ENCODE assay signal across 11 mouse cellular contexts in genomic region chr11:56812121-56812520, GRCm38 (mm10).
A peak's percentile ranks its signal among the peaks of the same experiment; 100 is the strongest.
DNase-seq lines count a peak whose midpoint lies in the region; ATAC-seq and TF ChIP-seq lines count a peak whose summit lies in the region.
"Had no signal": no experiment of that assay in that cellular context is flagged by ENCODE, and none has a peak within 500 bp of the region (broad histone marks: within the 10 kb centered on the region; RNA-seq: fewer than 3 reads in every experiment).

No protein-coding gene starts in this region.

- H3K4me3 ChIP-seq in hindbrain, embryonic 11.5 days (ENCODE audit: low read depth, low read length): no peak overlapping the region
- H3K4me3 ChIP-seq in hindbrain, embryonic 16.5 days (ENCODE audit: low read length): no peak overlapping the region
- no peak overlapping the region for H3K4me3 ChIP-seq in neural tube, embryonic 15.5 days (replicated peaks)
- H3K4me3 ChIP-seq in thymus, adult 2 months (ENCODE audit: control insufficient read depth, insufficient read depth, low read length): no peak overlapping the region
- H3K4me3 ChIP-seq: embryonic facial prominence, embryonic 12.5 days; heart, embryonic 13.5 days; intestine, embryonic 15.5 days had no signal

- H3K4me2 ChIP-seq in hindbrain, embryonic 11.5 days (replicated peaks; ENCODE audit: low read depth, low read length): no peak overlapping the region
- no peak overlapping the region for H3K4me2 ChIP-seq in hindbrain, embryonic 16.5 days (ENCODE audit: low read length)
- no peak overlapping the region for H3K4me2 ChIP-seq in neural tube, embryonic 15.5 days
- H3K4me2 ChIP-seq: embryonic facial prominence, embryonic 12.5 days; heart, embryonic 13.5 days; intestine, embryonic 15.5 days had no signal

- no peak for ATAC-seq in hindbrain, embryonic 11.5 days (ENCODE audit: low FRiP score)
- no peak for ATAC-seq in hindbrain, embryonic 16.5 days
- no peak for ATAC-seq in neural tube, embryonic 15.5 days (ENCODE audit: low FRiP score)
- ATAC-seq: intestine, embryonic 15.5 days had no signal

- no peaks in the 10 kb centered on the region for H3K4me1 ChIP-seq in hindbrain, embryonic 11.5 days (replicated peaks; ENCODE audit: control insufficient read depth, insufficient read depth, low read length)
- no peaks in the 10 kb centered on the region for H3K4me1 ChIP-seq in hindbrain, embryonic 16.5 days (ENCODE audit: control insufficient read depth, insufficient read depth, low read depth, low read length)
- H3K4me1 ChIP-seq in neural tube, embryonic 15.5 days: no peaks in the 10 kb centered on the region
- no peaks in the 10 kb centered on the region for H3K4me1 ChIP-seq in thymus, adult 2 months (replicated peaks; ENCODE audit: control insufficient read depth, insufficient read depth, low read length)
- H3K4me1 ChIP-seq: embryonic facial prominence, embryonic 12.5 days; heart, embryonic 13.5 days; intestine, embryonic 15.5 days had no signal

- H3K36me3 ChIP-seq in hindbrain, embryonic 11.5 days (ENCODE audit: control insufficient read depth, insufficient read depth, low read length): no peaks in the 10 kb centered on the region
- H3K36me3 ChIP-seq in hindbrain, embryonic 16.5 days (ENCODE audit: control insufficient read depth, insufficient read depth, low read length): no peaks in the 10 kb centered on the region
- H3K36me3 ChIP-seq in neural tube, embryonic 15.5 days: no peaks in the 10 kb centered on the region
- H3K36me3 ChIP-seq in thymus, adult 2 months (ENCODE audit: control insufficient read depth, insufficient read depth, low read length): no peaks in the 10 kb centered on the region
- H3K36me3 ChIP-seq: embryonic facial prominence, embryonic 12.5 days; heart, embryonic 13.5 days; intestine, embryonic 15.5 days had no signal

- WGBS in hindbrain, embryonic 11.5 days: 56% methylated on average over 4 of the region's 4 CpGs
- 62% methylated on average over 4 of the region's 4 CpGs for whole genome bisulfite sequencing in hindbrain, embryonic 16.5 days
- WGBS in neural tube, embryonic 15.5 days: 59% methylated on average over 4 of the region's 4 CpGs
- WGBS in thymus, adult 2 months: 66% methylated on average over 4 of the region's 4 CpGs

- H3K9ac ChIP-seq in hindbrain, embryonic 11.5 days (ENCODE audit: low read depth, low read length): no peak overlapping the region
- H3K9ac ChIP-seq in hindbrain, embryonic 16.5 days (ENCODE audit: low read depth, low read length): no peak overlapping the region
- no peak overlapping the region for H3K9ac ChIP-seq in neural tube, embryonic 15.5 days (replicated peaks)
- H3K9ac ChIP-seq: embryonic facial prominence, embryonic 12.5 days; heart, embryonic 13.5 days; intestine, embryonic 15.5 days had no signal

- DNase-seq in hindbrain, embryonic 11.5 days (ENCODE audit: low spot score): peak; percentile 49
- peak; percentile 52 for DNase-seq in neural tube, embryonic 10.5 days (ENCODE audit: extremely low spot score, low spot score)
- DNase-seq in embryo, embryonic 9.5 days (ENCODE audit: extremely low spot score): peak; percentile 47
- DNase-seq in cerebellum, adult 11 months: no peak
- no peak for DNase-seq in thymus, adult 2 months
- DNase-seq: layer of hippocampus, postnatal 36 days had no signal

- no peak for TF ChIP-seq POLR2A in thymus, adult 2 months (IDR thresholded peaks at IDR 0.05; ENCODE audit: control insufficient read depth, extremely low read depth, insufficient read depth, low read length, poor library complexity)

- no peak overlapping the region for H3K27ac ChIP-seq in hindbrain, embryonic 11.5 days (ENCODE audit: low read depth, low read length)
- H3K27ac ChIP-seq in hindbrain, embryonic 16.5 days (ENCODE audit: low read depth, low read length): no peak overlapping the region
- no peak overlapping the region for H3K27ac ChIP-seq in neural tube, embryonic 15.5 days (replicated peaks)
- no peak overlapping the region for H3K27ac ChIP-seq in thymus, adult 2 months (ENCODE audit: control insufficient read depth, insufficient read depth, low read length)
- H3K27ac ChIP-seq: embryonic facial prominence, embryonic 12.5 days; heart, embryonic 13.5 days; intestine, embryonic 15.5 days had no signal

- H3K9me3 ChIP-seq in hindbrain, embryonic 11.5 days (ENCODE audit: control insufficient read depth, low read length): no peaks in the 10 kb centered on the region
- no peaks in the 10 kb centered on the region for H3K9me3 ChIP-seq in hindbrain, embryonic 16.5 days (ENCODE audit: control insufficient read depth, low read length)
- no peaks in the 10 kb centered on the region for H3K9me3 ChIP-seq in neural tube, embryonic 15.5 days (replicated peaks)
- H3K9me3 ChIP-seq: embryonic facial prominence, embryonic 12.5 days; heart, embryonic 13.5 days; intestine, embryonic 15.5 days had no signal

- no peaks in the 10 kb centered on the region for H3K27me3 ChIP-seq in hindbrain, embryonic 11.5 days (ENCODE audit: control insufficient read depth, insufficient read depth, low read length)
- H3K27me3 ChIP-seq in hindbrain, embryonic 16.5 days (replicated peaks; ENCODE audit: control insufficient read depth, insufficient read depth, low read length): no peaks in the 10 kb centered on the region
- H3K27me3 ChIP-seq in neural tube, embryonic 15.5 days (replicated peaks): no peaks in the 10 kb centered on the region
- H3K27me3 ChIP-seq in thymus, adult 2 months (ENCODE audit: control insufficient read depth, insufficient read depth, low read length): no peaks in the 10 kb centered on the region
- H3K27me3 ChIP-seq: embryonic facial prominence, embryonic 12.5 days; heart, embryonic 13.5 days; intestine, embryonic 15.5 days had no signal

- no peak for TF ChIP-seq CTCF in thymus, adult 2 months (IDR thresholded peaks at IDR 0.05; ENCODE audit: borderline replicate concordance, control insufficient read depth, extremely low read depth, insufficient read depth, low read length, poor library complexity)

Comparison
In these comparisons a context has a peak if more than half of its experiments do, and no peak if none do; other contexts are left out.
1. DNase-seq: peak in hindbrain, embryonic 11.5 days (single experiment), neural tube, embryonic 10.5 days (single experiment) and embryo, embryonic 9.5 days (single experiment); none in cerebellum, adult 11 months (single experiment) and thymus, adult 2 months (single experiment).